Mouse (Mus musculus): ENCODE measurements around the gene Wscd1. TPM values are rescaled to one million over a fixed set of nuclear protein-coding genes. Genes with fewer than 3 reads are reported as not detected.

The Wscd1 gene
- polyA plus RNA-seq (2014; fragmentation: Nextera tagmentation; extraction: Ambion mirVana) = 55.1 and 61.2 TPM in 2 replicates

DNA sequence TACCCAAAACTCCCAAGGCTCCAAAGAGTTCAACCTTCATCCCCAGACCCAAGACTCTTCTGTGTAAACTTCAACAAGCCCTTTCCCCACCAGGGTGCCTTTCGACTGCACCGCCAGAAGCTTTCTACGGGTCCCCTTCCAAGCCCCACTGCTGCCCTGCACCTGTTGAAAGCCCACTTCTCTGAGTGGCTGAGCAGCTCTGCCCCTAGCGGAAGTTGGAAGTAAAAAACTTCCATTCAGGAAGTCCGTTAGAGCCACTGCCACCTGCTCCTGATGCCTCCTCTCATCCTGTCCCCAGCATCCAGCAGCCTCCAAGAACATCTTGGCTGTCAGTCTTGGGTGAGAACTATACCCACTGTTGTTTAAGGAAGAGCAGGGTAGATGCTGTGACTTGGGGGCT lies at the start of gene Wscd1:
Gene Wscd1 (plus strand): TSS at position 250 of the 400 bp plus-strand sequence.
- 5% methylated on average over 5 of the region's 5 CpGs for WGBS
- H3K4me3 ChIP-seq (replicated peaks; ENCODE audit: low read length) = peak within 1 kb of the TSS; percentile 72
- DNase-seq (ENCODE audit: low spot score) (peak; percentile 73), ATAC-seq (ENCODE audit: low FRiP score) (no peak)
- H3K36me3 ChIP-seq (replicated peaks; ENCODE audit: control insufficient read depth, insufficient read depth) = no peaks in the 10 kb centered on the region
- peaks cover 34% of the 10 kb centered on the region for H3K4me1 ChIP-seq (replicated peaks; ENCODE audit: control insufficient read depth, insufficient read depth, low read length)
- peak within 1 kb of the TSS; percentile 81 for H3K4me2 ChIP-seq (replicated peaks)
- H3K9me3 ChIP-seq (ENCODE audit: control insufficient read depth, low read length) = no peaks in the 10 kb centered on the region
- peak within 1 kb of the TSS; percentile 79 for H3K9ac ChIP-seq
- H3K27ac ChIP-seq = peak within 1 kb of the TSS; percentile 73
- H3K27me3 ChIP-seq (ENCODE audit: control insufficient read depth, insufficient read depth, low read length) = no peaks in the 10 kb centered on the region

DNA sequence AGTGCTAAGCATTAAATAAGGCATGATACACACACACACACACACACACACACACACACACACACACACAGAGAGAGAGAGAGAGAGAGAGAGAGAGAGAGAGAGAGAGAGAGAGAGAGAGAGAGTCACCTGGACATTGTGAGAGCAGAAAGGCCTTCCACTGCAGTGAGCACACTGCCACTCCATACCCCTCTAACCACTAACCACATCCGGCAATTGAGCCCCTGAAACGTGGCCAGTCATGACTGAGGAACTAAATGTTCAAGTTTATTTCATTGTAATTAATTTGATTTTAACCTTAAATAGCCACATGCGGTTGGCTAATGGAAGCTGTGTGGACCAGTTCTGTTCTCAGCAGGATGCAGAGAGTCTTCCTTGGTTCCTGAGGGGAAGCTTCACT lies 21.7 kb upstream of the Wscd1 start:
- 82% methylated on average over 3 of the region's 3 CpGs for WGBS

DNA sequence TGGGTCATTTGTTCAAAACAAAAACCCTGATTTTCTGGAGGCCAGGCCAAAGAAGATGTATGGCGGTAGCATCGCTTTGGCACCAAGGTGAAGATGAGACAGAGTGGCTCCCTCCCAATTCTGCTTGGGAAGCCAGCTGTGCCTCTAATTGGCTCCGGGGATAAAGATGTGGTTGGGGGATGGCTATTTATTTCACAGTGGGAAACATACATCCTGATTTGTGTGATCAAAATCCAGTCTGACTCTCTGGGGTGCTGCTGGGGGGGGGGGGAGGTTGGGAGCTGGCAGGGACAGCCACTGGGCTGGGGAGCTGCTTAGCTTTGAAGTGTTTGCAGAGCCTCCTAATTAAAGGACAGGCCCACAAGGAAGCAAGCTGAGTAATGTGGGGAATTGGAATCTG lies 20.4 kb upstream of the Wscd1 start:
- H3K27me3 ChIP-seq (ENCODE audit: control insufficient read depth, insufficient read depth, low read length) = no peaks in the 10 kb centered on the region
- H3K4me2 ChIP-seq (replicated peaks) = no peak overlapping the region
- no peak overlapping the region for H3K9ac ChIP-seq
- no peaks in the 10 kb centered on the region for H3K36me3 ChIP-seq (replicated peaks; ENCODE audit: control insufficient read depth, insufficient read depth)
- H3K4me1 ChIP-seq (replicated peaks; ENCODE audit: control insufficient read depth, insufficient read depth, low read length) = 0 out of 2 replicates have a peak, but pooled peaks cover 3% of the 10 kb centered on the region
- ATAC-seq (ENCODE audit: low FRiP score) (no peak), DNase-seq (ENCODE audit: low spot score) (no peak)
- H3K4me3 ChIP-seq (replicated peaks; ENCODE audit: low read length) = no peak overlapping the region
- no peaks in the 10 kb centered on the region for H3K9me3 ChIP-seq (ENCODE audit: control insufficient read depth, low read length)
- 38% methylated on average over 3 of the region's 3 CpGs for WGBS
- no peak overlapping the region for H3K27ac ChIP-seq

More for the DNA sequence above, 21.7 kb upstream of the Wscd1 start:
- no peak for ATAC-seq (ENCODE audit: low FRiP score)
- Histone ChIP-seq H3K4me1 (replicated peaks; ENCODE audit: control insufficient read depth, insufficient read depth, low read length) (0 out of 2 replicates have a peak, but pooled peaks cover 3% of the 10 kb centered on the region), H3K4me3 (replicated peaks; ENCODE audit: low read length) (no peak overlapping the region), H3K36me3 (replicated peaks; ENCODE audit: control insufficient read depth, insufficient read depth) (no peaks in the 10 kb centered on the region), H3K4me2 (replicated peaks) (no peak overlapping the region), H3K9me3 (ENCODE audit: control insufficient read depth, low read length) (no peaks in the 10 kb centered on the region), H3K27me3 (ENCODE audit: control insufficient read depth, insufficient read depth, low read length) (no peaks in the 10 kb centered on the region), H3K27ac (no peak overlapping the region), H3K9ac (no peak overlapping the region)
- no peak for DNase-seq (ENCODE audit: low spot score)

DNA sequence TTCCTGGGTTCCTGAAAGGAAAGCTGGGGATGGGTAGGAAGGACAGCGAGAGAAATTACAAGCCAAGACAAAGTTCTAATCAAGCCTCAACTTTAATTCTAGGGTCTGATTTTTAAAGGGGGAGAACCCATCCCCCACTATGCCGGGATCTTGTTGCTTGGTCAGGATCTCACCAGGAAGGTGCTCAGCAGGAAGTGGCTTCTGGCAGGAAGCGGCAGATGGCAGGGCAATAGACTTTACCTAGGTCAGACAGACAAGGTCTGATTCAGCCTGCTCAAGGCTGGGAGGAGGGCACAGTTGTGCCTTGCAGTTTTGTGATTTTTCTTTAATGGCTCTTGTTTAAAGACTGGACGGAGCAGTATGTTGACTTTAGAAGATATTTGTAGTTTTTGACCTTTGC lies 15.9 kb upstream of the Wscd1 start:
- Histone ChIP-seq H3K27me3 (ENCODE audit: control insufficient read depth, insufficient read depth, low read length) (no peaks in the 10 kb centered on the region), H3K9me3 (ENCODE audit: control insufficient read depth, low read length) (no peaks in the 10 kb centered on the region), H3K4me2 (replicated peaks) (no peak overlapping the region), H3K36me3 (replicated peaks; ENCODE audit: control insufficient read depth, insufficient read depth) (no peaks in the 10 kb centered on the region), H3K27ac (no peak overlapping the region), H3K9ac (no peak overlapping the region), H3K4me3 (replicated peaks; ENCODE audit: low read length) (no peak overlapping the region), H3K4me1 (replicated peaks; ENCODE audit: control insufficient read depth, insufficient read depth, low read length) (peaks cover 11% of the 10 kb centered on the region; the same call in 1 of the 2 replicates)
- WGBS = 74% methylated on average over 4 of the region's 4 CpGs
- ATAC-seq (ENCODE audit: low FRiP score) = no peak
- DNase-seq (ENCODE audit: low spot score) = no peak

DNA sequence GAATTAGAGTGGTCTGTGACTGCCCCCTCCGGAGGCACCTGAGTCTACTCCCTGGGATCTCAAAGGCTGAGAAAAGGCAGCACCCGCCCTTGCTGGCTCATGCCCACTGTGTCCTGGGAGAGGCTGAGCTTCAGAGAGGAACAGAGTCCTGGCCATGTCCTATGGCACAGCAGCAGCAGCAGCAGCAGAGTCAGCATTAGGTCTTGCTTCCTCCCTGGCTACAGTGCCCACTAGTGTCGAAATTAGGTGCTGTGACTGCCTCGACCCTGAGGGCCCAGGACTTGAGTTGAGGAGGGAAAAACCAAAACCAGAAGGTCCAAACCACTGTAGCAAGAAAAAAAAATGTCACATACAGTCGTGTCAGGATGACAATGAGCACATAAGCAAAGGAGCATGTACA lies 12.6 kb upstream of the Wscd1 start:
- ATAC-seq (ENCODE audit: low FRiP score) (peak; percentile 31; the same call in 1 of the 2 replicates), DNase-seq (ENCODE audit: low spot score) (no peak)
- Histone ChIP-seq H3K9me3 (ENCODE audit: control insufficient read depth, low read length) (no peaks in the 10 kb centered on the region), H3K9ac (no peak overlapping the region), H3K4me1 (replicated peaks; ENCODE audit: control insufficient read depth, insufficient read depth, low read length) (peaks cover 10% of the 10 kb centered on the region; the same call in 1 of the 2 replicates), H3K4me2 (replicated peaks) (no peak overlapping the region), H3K36me3 (replicated peaks; ENCODE audit: control insufficient read depth, insufficient read depth) (no peaks in the 10 kb centered on the region), H3K4me3 (replicated peaks; ENCODE audit: low read length) (no peak overlapping the region), H3K27me3 (ENCODE audit: control insufficient read depth, insufficient read depth, low read length) (no peaks in the 10 kb centered on the region), H3K27ac (no peak overlapping the region)
- WGBS = 41% methylated on average over 5 of the region's 5 CpGs

DNA sequence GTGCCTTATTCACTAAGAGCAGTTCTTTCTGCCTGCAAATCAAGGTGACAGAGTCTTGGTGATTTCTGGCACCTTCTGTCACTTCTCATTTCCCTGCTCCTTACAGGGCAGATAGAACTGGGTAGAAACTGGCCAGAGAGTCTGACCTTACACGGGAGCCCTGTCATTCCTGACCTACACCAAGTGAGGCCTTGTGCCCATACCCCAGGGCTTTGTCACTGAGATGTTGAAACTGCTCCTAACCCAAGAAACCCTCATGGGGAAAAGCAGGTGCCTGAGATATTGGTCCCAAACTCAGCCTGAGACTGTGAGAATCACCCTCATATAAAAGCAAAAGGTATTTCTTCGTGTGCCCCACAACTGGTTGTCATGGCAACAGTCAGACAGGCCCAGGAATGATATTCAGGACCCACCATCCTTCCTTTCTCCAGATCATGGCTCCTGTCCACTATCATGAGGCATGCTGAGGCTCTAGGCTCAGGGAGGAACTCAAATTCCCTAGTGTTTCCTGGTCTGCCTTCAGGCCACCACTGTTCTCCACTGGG lies 11.1 kb upstream of the Wscd1 start:
- ATAC-seq (ENCODE audit: low FRiP score) = no peak
- H3K9ac ChIP-seq = no peak overlapping the region
- DNase-seq (ENCODE audit: low spot score) = no peak
- no peak overlapping the region for H3K27ac ChIP-seq
- H3K27me3 ChIP-seq (ENCODE audit: control insufficient read depth, insufficient read depth, low read length) = no peaks in the 10 kb centered on the region
- peaks cover 10% of the 10 kb centered on the region; the same call in 1 of the 2 replicates for H3K4me1 ChIP-seq (replicated peaks; ENCODE audit: control insufficient read depth, insufficient read depth, low read length)
- no peaks in the 10 kb centered on the region for H3K9me3 ChIP-seq (ENCODE audit: control insufficient read depth, low read length)
- no peak overlapping the region for H3K4me2 ChIP-seq (replicated peaks)
- H3K4me3 ChIP-seq (replicated peaks; ENCODE audit: low read length) = no peak overlapping the region
- no peaks in the 10 kb centered on the region for H3K36me3 ChIP-seq (replicated peaks; ENCODE audit: control insufficient read depth, insufficient read depth)
- WGBS = 47% methylated on average over 2 of the region's 2 CpGs

DNA sequence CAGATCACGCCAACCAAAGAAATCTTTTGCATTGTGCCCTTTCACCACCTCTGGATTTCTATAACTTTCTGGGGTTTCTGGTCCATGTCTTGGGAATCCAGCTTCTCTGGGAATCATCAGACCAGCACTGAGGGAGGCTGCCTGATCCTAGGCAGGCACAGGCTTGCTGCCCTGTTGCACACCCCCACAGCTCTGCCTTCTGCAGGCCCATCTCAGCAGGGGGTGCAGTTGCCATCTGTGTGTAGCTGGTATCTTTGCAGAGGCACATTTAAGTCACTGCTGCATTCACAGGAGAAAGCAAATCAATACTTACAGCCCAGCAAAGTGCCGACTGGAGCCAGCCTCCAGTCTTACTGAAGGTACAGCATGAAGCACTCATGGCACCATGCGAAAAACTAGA lies 3.8 kb upstream of the Wscd1 start:
- H3K36me3 ChIP-seq (replicated peaks; ENCODE audit: control insufficient read depth, insufficient read depth) = no peaks in the 10 kb centered on the region
- H3K27ac ChIP-seq = no peak overlapping the region
- no peak overlapping the region for H3K4me3 ChIP-seq (replicated peaks; ENCODE audit: low read length)
- H3K27me3 ChIP-seq (ENCODE audit: control insufficient read depth, insufficient read depth, low read length) = no peaks in the 10 kb centered on the region
- ATAC-seq (ENCODE audit: low FRiP score) = no peak
- H3K9me3 ChIP-seq (ENCODE audit: control insufficient read depth, low read length) = no peaks in the 10 kb centered on the region
- no peak for DNase-seq (ENCODE audit: low spot score)
- H3K4me2 ChIP-seq (replicated peaks) = no peak overlapping the region
- peaks cover 9% of the 10 kb centered on the region for H3K4me1 ChIP-seq (replicated peaks; ENCODE audit: control insufficient read depth, insufficient read depth, low read length)
- H3K9ac ChIP-seq = no peak overlapping the region
- WGBS = 84% methylated on average over 3 of the region's 3 CpGs

DNA sequence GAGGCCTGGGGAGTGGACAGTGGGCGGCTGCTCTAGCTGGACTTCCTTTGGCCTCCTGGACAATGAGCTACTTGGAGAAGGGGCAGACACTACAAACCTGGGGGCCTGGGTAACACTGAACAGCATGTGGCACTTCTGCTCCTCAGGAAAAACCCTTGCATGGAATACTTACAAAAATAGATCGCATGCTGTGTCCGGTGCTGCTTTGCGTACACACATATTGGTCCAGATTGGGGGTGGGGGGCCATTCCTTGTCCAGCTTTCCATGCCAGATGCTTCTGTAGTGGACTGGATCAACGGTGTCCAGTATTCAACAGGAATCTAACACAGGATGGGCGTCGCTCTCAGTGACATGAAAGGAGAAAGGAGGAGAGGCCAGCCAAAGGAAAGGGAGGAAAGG lies 2.0 kb upstream of the Wscd1 start:
- no peak overlapping the region for H3K4me3 ChIP-seq (replicated peaks; ENCODE audit: low read length)
- H3K27me3 ChIP-seq (ENCODE audit: control insufficient read depth, insufficient read depth, low read length) = no peaks in the 10 kb centered on the region
- H3K4me2 ChIP-seq (replicated peaks) = no peak overlapping the region
- peaks cover 18% of the 10 kb centered on the region for H3K4me1 ChIP-seq (replicated peaks; ENCODE audit: control insufficient read depth, insufficient read depth, low read length)
- WGBS = 73% methylated on average over 7 of the region's 7 CpGs
- H3K9ac ChIP-seq = no peak overlapping the region
- H3K36me3 ChIP-seq (replicated peaks; ENCODE audit: control insufficient read depth, insufficient read depth) = no peaks in the 10 kb centered on the region
- H3K9me3 ChIP-seq (ENCODE audit: control insufficient read depth, low read length) = no peaks in the 10 kb centered on the region
- ATAC-seq (ENCODE audit: low FRiP score) (no peak), DNase-seq (ENCODE audit: low spot score) (no peak)
- H3K27ac ChIP-seq = no peak overlapping the region

DNA sequence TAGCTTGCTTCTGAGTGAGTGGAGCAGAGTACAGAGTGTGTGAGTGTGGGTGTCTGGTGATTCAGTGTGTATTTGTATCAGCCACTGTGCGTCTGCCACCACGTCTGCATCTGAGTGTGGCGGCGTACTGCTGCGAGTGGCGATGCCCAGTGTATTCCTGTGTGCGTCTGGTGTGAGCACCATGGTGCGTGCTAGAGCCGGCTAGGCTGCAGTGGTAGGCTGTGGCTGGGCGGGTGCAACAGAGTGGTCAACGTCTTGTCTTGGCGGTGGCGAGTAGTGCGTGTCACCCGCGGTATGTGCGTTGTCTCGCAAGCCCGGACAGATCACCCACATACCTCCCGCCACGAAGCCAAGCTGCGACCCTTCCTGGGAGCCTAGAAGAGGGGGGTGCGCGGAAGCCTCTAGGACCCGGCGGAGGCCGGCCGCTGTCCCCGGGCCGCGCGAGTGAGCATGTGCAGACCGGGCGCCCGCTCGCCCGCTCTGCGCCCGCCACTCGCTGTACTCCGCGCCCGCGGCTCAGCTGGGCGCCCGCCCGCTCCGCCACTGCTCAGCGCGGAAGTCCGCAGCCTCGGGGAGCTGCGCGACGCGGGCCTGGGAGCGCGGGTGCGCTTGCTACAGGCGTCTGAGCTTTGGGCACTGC lies 934 bp downstream of the Wscd1 start:
- under 1% methylated on average over 50 of the region's 60 CpGs for WGBS
- H3K9ac ChIP-seq = peak overlapping the region; percentile 79
- DNase-seq (ENCODE audit: low spot score) (peak; percentile 80), ATAC-seq (ENCODE audit: low FRiP score) (peak; percentile 90)
- H3K4me2 ChIP-seq (replicated peaks) = peak overlapping the region; percentile 81
- H3K4me1 ChIP-seq (replicated peaks; ENCODE audit: control insufficient read depth, insufficient read depth, low read length) = peaks cover 43% of the 10 kb centered on the region
- peak overlapping the region; percentile 73 for H3K27ac ChIP-seq
- peak overlapping the region; percentile 72 for H3K4me3 ChIP-seq (replicated peaks; ENCODE audit: low read length)
- H3K9me3 ChIP-seq (ENCODE audit: control insufficient read depth, low read length) = no peaks in the 10 kb centered on the region
- no peaks in the 10 kb centered on the region for H3K36me3 ChIP-seq (replicated peaks; ENCODE audit: control insufficient read depth, insufficient read depth)
- H3K27me3 ChIP-seq (ENCODE audit: control insufficient read depth, insufficient read depth, low read length) = no peaks in the 10 kb centered on the region

Data from hindbrain, embryonic 14.5 days (tissue).